Mouse (Mus musculus) E14TG2a.4 (cell line): ENCODE measurements around the gene Mtrf1.

Experiments used
- CTCF ChIP-seq: conservative IDR thresholded peaks from 2 replicates; pipeline ENCODE4 v1.5.1; 2014; ENCODE audit warnings: low read length
- NANOG ChIP-seq: IDR thresholded peaks from 2 replicates; pipeline ENCODE4 v1.6.1; 2014; ENCODE audit warnings: borderline replicate concordance, low read length, mixed read lengths
- POU5F1 ChIP-seq: IDR thresholded peaks from 2 replicates; pipeline ENCODE4 v1.6.1; 2014; ENCODE audit warnings: low read length, borderline replicate concordance

GRCm38 (mm10) chr14:79465623-79466022 is 68.1 kb downstream of the Mtrf1 start:
- TF ChIP-seq CTCF (no peak), NANOG (no peak), POU5F1 (no peak)
